Mouse (Mus musculus) embryonic facial prominence, embryonic 13.5 days (tissue): ENCODE data around the gene Hand1. TPM values are rescaled to one million over a fixed set of nuclear protein-coding genes. Genes with fewer than 3 reads are reported as not detected.
"Not testable (repeated sequence)": the region's sequence is repeated elsewhere in the genome, so short reads cannot be mapped to it uniquely, and the experiment has no call there.

Experiments used
- ATAC-seq: fragments of 200-750 bp; cut with Nextera tagmentation; 2 replicates; pipeline ENCODE4 v1.8.0; 2017; ENCODE audit warnings: low read depth; ENCODE audit not compliant: insufficient number of reproducible peaks, insufficient read depth, low FRiP score, low TSS enrichment
- H3K27ac ChIP-seq: fragments of 300-500 bp; sonication (generic); 2 replicates; pipeline ENCODE4 v1.5.1; 2015; ENCODE audit warnings: moderate library complexity, mild to moderate bottlenecking, inconsistent platforms
- H3K27me3 ChIP-seq: fragments of 300-500 bp; sonication (generic); 2 replicates; pipeline ENCODE4 v1.6.1; 2015; ENCODE audit warnings: mild to moderate bottlenecking, inconsistent platforms
- H3K36me3 ChIP-seq: fragments of 300-500 bp; sonication (generic); 2 replicates; pipeline ENCODE4 v1.6.1; 2015; ENCODE audit warnings: mild to moderate bottlenecking, inconsistent platforms
- H3K4me1 ChIP-seq: fragments of 300-500 bp; sonication (generic); 2 replicates; pipeline ENCODE4 v1.6.1; 2015; ENCODE audit warnings: inconsistent platforms
- H3K4me2 ChIP-seq: fragments of 300-500 bp; sonication (generic); 2 replicates; pipeline ENCODE4 v1.6.1; 2015; ENCODE audit warnings: moderate library complexity, mild to moderate bottlenecking, inconsistent platforms
- H3K4me3 ChIP-seq: fragments of 300-500 bp; sonication (generic); 2 replicates; pipeline ENCODE4 v1.5.1; 2015; ENCODE audit warnings: mild to moderate bottlenecking, inconsistent platforms
- H3K9ac ChIP-seq: fragments of 300-500 bp; sonication (generic); 2 replicates; pipeline ENCODE4 v1.6.1; 2015; ENCODE audit warnings: mild to moderate bottlenecking, inconsistent platforms
- H3K9me3 ChIP-seq: fragments of 300-500 bp; sonication (generic); 2 replicates; pipeline ENCODE4 v1.6.1; 2016; ENCODE audit warnings: inconsistent platforms
- WGBS: fragments of 180-500 bp; shearing (Covaris S2); methylation state at CpG from one replicate; pipeline ENCODE4 v1.1.7; 2015; ENCODE audit warnings: mixed read lengths; 5-methylcytosine and 5-hydroxymethylcytosine counted together
- polyA plus RNA-seq: library from polyadenylated mRNA; unstranded; fragments of >200 nt; fragmentation: Nextera tagmentation; extraction: Ambion mirVana; gene quantifications from 2 replicates; pipeline ENCODE4 v1.2.1, GENCODE M21; 2015

Hand1 gene
- polyA plus RNA-seq, 1 experiment from 2014 or later, result 5.1 TPM

- Histone ChIP-seq H3K9me3 (no peaks in the 10 kb centered on the region), H3K4me1 (peaks cover 55% of the 10 kb centered on the region), H3K27ac (no peak overlapping the region), H3K9ac (peak overlapping the region; percentile 62; the same call in 1 of the 2 replicates), H3K4me2 (peak overlapping the region; percentile 18; the same call in 1 of the 2 replicates), H3K36me3 (no peaks in the 10 kb centered on the region), H3K4me3 (peak overlapping the region; percentile 23), H3K27me3 (peaks cover 98% of the 10 kb centered on the region)
- WGBS, result 12% methylated on average over 16 of the region's 16 CpGs
- no peak for ATAC-seq
Observed at GRCm38 (mm10) chr11:57831861-57832260, 757 bp downstream of the Hand1 start.

GRCm38 (mm10) chr11:57831281-57831781 lies 1.3 kb downstream of the Hand1 start:
- Histone ChIP-seq H3K9me3 (no peaks in the 10 kb centered on the region), H3K4me3 (peak overlapping the region; percentile 23), H3K9ac (peak overlapping the region; percentile 62), H3K4me1 (peaks cover 50% of the 10 kb centered on the region), H3K36me3 (no peaks in the 10 kb centered on the region), H3K27ac (no peak overlapping the region), H3K4me2 (peak overlapping the region; percentile 18; the same call in 1 of the 2 replicates), H3K27me3 (peaks cover 98% of the 10 kb centered on the region)
- WGBS, result 2% methylated on average over 31 of the region's 31 CpGs
- no peak for ATAC-seq

DNA sequence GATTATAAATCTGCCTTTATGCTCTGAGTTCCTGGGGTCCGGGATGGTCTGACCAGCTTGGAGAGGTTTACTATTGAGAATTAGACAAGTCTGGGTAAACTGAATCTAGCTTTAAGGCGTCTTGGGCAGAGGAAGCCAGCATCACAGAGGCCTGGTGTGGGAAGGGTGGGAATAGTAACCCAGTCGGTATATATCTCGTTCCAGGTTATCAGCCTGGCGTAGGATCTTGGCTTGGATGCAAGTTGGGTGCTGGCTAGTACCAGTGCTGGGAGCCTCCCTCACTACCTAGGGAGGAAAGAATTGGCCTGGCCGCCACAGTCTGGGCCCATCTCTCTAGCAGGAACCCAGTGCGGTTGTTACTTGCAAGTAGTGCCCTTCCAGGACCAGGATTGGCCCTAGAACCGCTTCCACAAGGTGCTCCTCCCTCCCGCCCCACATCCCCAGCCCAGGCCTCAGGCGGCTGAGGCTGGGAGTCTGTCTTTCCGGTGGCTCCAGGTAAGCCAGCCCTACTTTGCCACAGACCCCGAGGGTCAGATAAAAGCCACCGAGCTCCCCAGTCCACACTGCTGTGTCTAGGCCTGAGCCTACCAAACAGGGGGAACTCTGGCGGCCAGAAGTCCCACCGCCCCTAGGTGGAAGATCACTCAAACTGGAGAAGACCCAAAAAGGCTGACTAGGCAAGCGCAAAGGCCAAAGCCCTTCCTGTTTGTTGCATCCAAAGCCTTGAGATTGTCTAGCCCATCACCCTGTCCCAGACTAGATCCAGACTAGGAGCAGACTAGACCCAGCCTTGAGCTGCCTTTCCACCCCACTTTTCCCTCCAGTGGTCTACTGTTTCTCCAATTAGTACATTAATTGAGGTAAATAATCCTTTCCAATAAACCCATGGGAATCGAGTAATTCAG lies 2.5 kb downstream of the Hand1 start:
- H3K36me3 ChIP-seq, result no peaks in the 10 kb centered on the region
- ATAC-seq, result no peak
- H3K4me1 ChIP-seq, result peaks cover 50% of the 10 kb centered on the region
- peak overlapping the region; percentile 40; the same call in 1 of the 2 replicates for H3K4me2 ChIP-seq
- H3K27me3 ChIP-seq, result peaks cover 97% of the 10 kb centered on the region
- H3K4me3 ChIP-seq, result peak overlapping the region; percentile 24
- WGBS, result 21% methylated on average over 17 of the region's 17 CpGs
- 0 out of 2 replicates have a peak overlapping the region, but pooled peaks have one; percentile 8 for H3K9ac ChIP-seq
- no peak overlapping the region for H3K27ac ChIP-seq
- no peaks in the 10 kb centered on the region for H3K9me3 ChIP-seq

- Histone ChIP-seq H3K9ac (peak overlapping the region; percentile 44; the same call in 1 of the 2 replicates), H3K27me3 (peaks cover 97% of the 10 kb centered on the region), H3K27ac (no peak overlapping the region), H3K4me2 (peak overlapping the region; percentile 40), H3K9me3 (no peaks in the 10 kb centered on the region), H3K4me1 (peaks cover 50% of the 10 kb centered on the region), H3K36me3 (no peaks in the 10 kb centered on the region), H3K4me3 (peak overlapping the region; percentile 24)
- WGBS, result 2% methylated on average over 53 of the region's 53 CpGs
- ATAC-seq, result no peak
Observed at GRCm38 (mm10) chr11:57828955-57829870, 3.4 kb downstream of the Hand1 start.

GRCm38 (mm10) chr11:57827915-57828545 lies 4.6 kb downstream of the Hand1 start:
- H3K36me3 ChIP-seq, result no peaks in the 10 kb centered on the region
- H3K4me1 ChIP-seq, result peaks cover 40% of the 10 kb centered on the region
- no peak for ATAC-seq
- H3K9ac ChIP-seq, result peak overlapping the region; percentile 54
- under 1% methylated on average over 33 of the region's 33 CpGs for WGBS
- H3K9me3 ChIP-seq, result no peaks in the 10 kb centered on the region
- peaks cover 91% of the 10 kb centered on the region for H3K27me3 ChIP-seq
- no peak overlapping the region for H3K27ac ChIP-seq
- H3K4me3 ChIP-seq, result peak overlapping the region; percentile 36
- peak overlapping the region; percentile 57 for H3K4me2 ChIP-seq

DNA sequence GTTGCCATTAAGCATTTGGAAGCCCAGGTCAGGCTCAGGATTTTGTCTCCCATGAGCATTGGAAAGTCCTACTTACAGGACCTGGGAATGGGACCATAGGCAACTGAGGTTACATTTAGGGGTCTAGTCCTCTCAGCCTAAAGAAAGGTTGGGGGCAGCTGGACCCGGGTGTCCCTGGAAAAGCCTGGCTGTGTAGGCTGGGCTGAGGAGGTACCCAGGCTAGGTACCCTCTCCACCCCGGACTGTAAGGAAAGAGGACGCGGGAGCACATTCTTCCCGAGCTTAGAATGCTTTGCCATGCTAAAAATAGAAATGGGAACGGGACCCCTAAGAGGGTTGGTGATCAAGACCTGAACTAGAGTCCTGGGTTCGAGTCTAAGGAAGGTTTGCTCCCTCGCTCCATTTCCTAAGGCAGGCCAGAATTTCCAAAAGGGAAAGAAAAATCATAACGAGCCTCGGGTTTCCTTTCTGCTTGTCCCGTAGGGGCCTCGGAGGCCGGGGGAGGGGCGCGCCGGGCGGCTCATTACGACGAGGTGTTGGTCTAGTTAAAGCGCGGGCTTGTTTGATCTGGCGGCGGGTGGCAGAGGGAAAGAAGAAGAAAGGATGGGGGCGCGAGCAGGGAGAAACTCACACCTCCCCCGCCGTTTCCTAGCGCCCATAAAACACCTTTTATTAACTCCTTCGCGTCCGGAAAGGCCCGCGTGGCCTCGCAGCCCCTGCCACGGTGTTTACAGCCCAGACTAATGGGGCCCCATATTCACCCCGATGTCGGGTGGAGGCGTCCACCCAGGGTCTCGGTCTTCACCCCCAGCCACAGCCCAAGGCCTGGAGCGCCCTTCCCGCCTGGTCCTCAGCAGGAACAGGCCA lies 5.3 kb downstream of the Hand1 start:
- no peak for ATAC-seq
- Histone ChIP-seq H3K27ac (no peak overlapping the region), H3K27me3 (peaks cover 83% of the 10 kb centered on the region), H3K4me1 (peaks cover 33% of the 10 kb centered on the region), H3K9ac (peak overlapping the region; percentile 54), H3K4me2 (peak overlapping the region; percentile 57), H3K36me3 (no peaks in the 10 kb centered on the region), H3K9me3 (no peaks in the 10 kb centered on the region), H3K4me3 (peak overlapping the region; percentile 36)
- 1% methylated on average over 41 of the region's 41 CpGs for WGBS

GRCm38 (mm10) chr11:57825234-57825633 lies 7.4 kb downstream of the Hand1 start:
- H3K4me2 ChIP-seq, H3K9ac ChIP-seq, H3K36me3 ChIP-seq, H3K4me3 ChIP-seq, H3K9me3 ChIP-seq, H3K27ac ChIP-seq, ATAC-seq: not testable (repeated sequence)
- Histone ChIP-seq H3K27me3 (peaks cover 63% of the 10 kb centered on the region), H3K4me1 (peaks cover 23% of the 10 kb centered on the region)
- 48% methylated on average over 11 of the region's 11 CpGs for WGBS

DNA sequence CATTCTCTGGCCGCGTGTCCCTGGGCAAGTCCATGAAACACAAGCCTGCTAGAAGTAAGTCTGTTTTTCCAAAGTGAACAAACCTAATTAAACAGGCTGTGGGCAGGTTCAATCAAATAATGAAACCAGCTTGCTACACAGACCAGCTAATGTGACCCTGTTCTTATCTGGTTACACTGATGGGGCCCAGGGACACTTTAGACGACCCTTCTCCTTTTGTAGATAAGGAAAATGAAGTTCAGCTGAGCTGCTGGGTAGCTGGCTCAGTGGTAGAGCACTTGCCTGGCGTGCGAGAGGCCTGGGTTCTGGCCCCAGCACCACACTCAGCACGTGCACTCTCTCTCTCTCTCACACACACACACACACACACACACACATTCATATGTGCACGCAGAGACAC lies 8.9 kb downstream of the Hand1 start:
- Histone ChIP-seq H3K4me3 (no peak overlapping the region), H3K27ac (no peak overlapping the region), H3K4me2 (no peak overlapping the region), H3K27me3 (peaks cover 48% of the 10 kb centered on the region), H3K9ac (no peak overlapping the region), H3K4me1 (peaks cover 14% of the 10 kb centered on the region), H3K36me3 (no peaks in the 10 kb centered on the region), H3K9me3 (no peaks in the 10 kb centered on the region)
- ATAC-seq, result no peak
- WGBS, result 63% methylated on average over 7 of the region's 7 CpGs

DNA sequence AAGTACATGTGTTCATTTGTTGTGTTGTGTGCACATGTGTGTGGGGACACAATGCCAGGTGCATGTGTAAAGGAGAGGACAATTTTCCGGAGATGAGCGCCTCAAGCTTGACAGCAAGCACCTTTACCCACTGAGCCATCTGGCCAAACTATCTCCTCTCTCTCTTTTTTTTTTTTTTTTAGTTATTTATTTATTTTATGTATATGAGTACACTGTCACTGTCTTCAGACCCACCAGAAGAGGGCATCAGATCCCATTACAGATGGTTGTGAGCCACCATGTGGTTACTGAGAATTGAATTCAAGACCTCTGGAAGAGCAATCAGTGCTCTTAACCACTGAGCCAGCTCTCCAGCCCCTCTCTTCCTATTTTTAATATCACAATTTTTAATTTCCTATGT lies 9.5 kb downstream of the Hand1 start:
- peaks cover 12% of the 10 kb centered on the region for H3K4me1 ChIP-seq
- not testable (repeated sequence) for H3K4me2 ChIP-seq, H3K36me3 ChIP-seq, H3K9me3 ChIP-seq, H3K9ac ChIP-seq, H3K27ac ChIP-seq, ATAC-seq, H3K4me3 ChIP-seq
- peaks cover 43% of the 10 kb centered on the region for H3K27me3 ChIP-seq
- 89% methylated on average over 2 of the region's 2 CpGs for WGBS

- Histone ChIP-seq H3K4me2 (no peak overlapping the region), H3K27me3 (peaks cover 13% of the 10 kb centered on the region), H3K4me1 (no peaks in the 10 kb centered on the region), H3K9ac (no peak overlapping the region), H3K36me3 (no peaks in the 10 kb centered on the region), H3K27ac (no peak overlapping the region), H3K4me3 (no peak overlapping the region), H3K9me3 (no peaks in the 10 kb centered on the region)
- 28% methylated on average over 9 of the region's 9 CpGs for WGBS
- 0 out of 2 replicates have a peak, but pooled peaks have one; percentile 26 for ATAC-seq
Observed at GRCm38 (mm10) chr11:57819999-57820581, 12.5 kb downstream of the Hand1 start.
